Mouse (Mus musculus) hindbrain, embryonic 13.5 days (tissue): Measurements from ENCODE around the gene Gmds. TPM values are rescaled to one million over a fixed set of nuclear protein-coding genes. Genes with fewer than 3 reads are reported as not detected.

Experiments
- ATAC-seq: fragments of 200-750 bp; cut with Nextera tagmentation; 2 replicates; pipeline ENCODE4 v1.8.0; 2017; ENCODE audit warnings: moderate TSS enrichment; ENCODE audit not compliant: low FRiP score
- H3K27ac ChIP-seq: fragments of 300-500 bp; sonication (generic); 2 replicates; pipeline ENCODE4 v1.5.1; 2015; ENCODE audit warnings: inconsistent platforms, mild to moderate bottlenecking, moderate library complexity
- H3K27me3 ChIP-seq: fragments of 300-500 bp; sonication (generic); 2 replicates; pipeline ENCODE4 v1.6.1; 2015; ENCODE audit warnings: mild to moderate bottlenecking, inconsistent platforms
- H3K36me3 ChIP-seq: fragments of 300-500 bp; sonication (generic); 2 replicates; pipeline ENCODE4 v1.6.1; 2015; ENCODE audit warnings: mild to moderate bottlenecking, inconsistent platforms
- H3K4me1 ChIP-seq: fragments of 300-500 bp; sonication (generic); replicated peaks from 2 replicates; pipeline ENCODE4 v1.6.1; 2015; ENCODE audit warnings: inconsistent platforms
- H3K4me2 ChIP-seq: fragments of 300-500 bp; sonication (generic); 2 replicates; pipeline ENCODE4 v1.6.1; 2015; ENCODE audit warnings: inconsistent platforms, mild to moderate bottlenecking, moderate library complexity
- H3K4me3 ChIP-seq: fragments of 300-500 bp; sonication (generic); 2 replicates; pipeline ENCODE4 v1.5.1; 2015; ENCODE audit warnings: mild to moderate bottlenecking, inconsistent platforms
- H3K9ac ChIP-seq: fragments of 300-500 bp; sonication (generic); 2 replicates; pipeline ENCODE4 v1.6.1; 2015; ENCODE audit warnings: mild to moderate bottlenecking, inconsistent platforms
- H3K9me3 ChIP-seq: fragments of 300-500 bp; sonication (generic); 2 replicates; pipeline ENCODE4 v1.6.1; 2016; ENCODE audit warnings: inconsistent platforms
- WGBS: fragments of 180-500 bp; shearing (Covaris S2); methylation state at CpG from one replicate; pipeline ENCODE4 v1.1.7; 2015; 5-methylcytosine and 5-hydroxymethylcytosine counted together
- polyA plus RNA-seq: library from polyadenylated mRNA; unstranded; fragments of >200 nt; fragmentation: Nextera tagmentation; extraction: Ambion mirVana; gene quantifications from 2 replicates; pipeline ENCODE4 v1.2.1, GENCODE M21; 2015

Gmds gene
- polyA plus RNA-seq, 1 experiment from 2014 or later: 34.3 TPM

GRCm38 (mm10) chr13:31821050-31821449 is 517.5 kb downstream of the Gmds start:
- Histone ChIP-seq H3K9ac (peak overlapping the region; percentile 61), H3K36me3 (no peaks in the 10 kb centered on the region), H3K27ac (no peak overlapping the region), H3K27me3 (peaks cover 74% of the 10 kb centered on the region), H3K4me2 (peak overlapping the region; percentile 53), H3K4me3 (peak overlapping the region; percentile 31), H3K9me3 (no peaks in the 10 kb centered on the region), H3K4me1 (peaks cover 12% of the 10 kb centered on the region)
- WGBS: 25% methylated on average over 6 of the region's 6 CpGs
- ATAC-seq: no peak

- peaks cover 78% of the 10 kb centered on the region for H3K27me3 ChIP-seq
- H3K4me2 ChIP-seq: peak overlapping the region; percentile 53
- peaks cover 12% of the 10 kb centered on the region for H3K4me1 ChIP-seq
- WGBS: 5% methylated on average over 16 of the region's 16 CpGs
- H3K36me3 ChIP-seq: no peaks in the 10 kb centered on the region
- peak; percentile 72 for ATAC-seq
- no peak overlapping the region for H3K27ac ChIP-seq
- H3K4me3 ChIP-seq: peak overlapping the region; percentile 31
- no peaks in the 10 kb centered on the region for H3K9me3 ChIP-seq
- H3K9ac ChIP-seq: peak overlapping the region; percentile 61
Measured at GRCm38 (mm10) chr13:31820587-31821017, 517.9 kb downstream of the Gmds start.

DNA sequence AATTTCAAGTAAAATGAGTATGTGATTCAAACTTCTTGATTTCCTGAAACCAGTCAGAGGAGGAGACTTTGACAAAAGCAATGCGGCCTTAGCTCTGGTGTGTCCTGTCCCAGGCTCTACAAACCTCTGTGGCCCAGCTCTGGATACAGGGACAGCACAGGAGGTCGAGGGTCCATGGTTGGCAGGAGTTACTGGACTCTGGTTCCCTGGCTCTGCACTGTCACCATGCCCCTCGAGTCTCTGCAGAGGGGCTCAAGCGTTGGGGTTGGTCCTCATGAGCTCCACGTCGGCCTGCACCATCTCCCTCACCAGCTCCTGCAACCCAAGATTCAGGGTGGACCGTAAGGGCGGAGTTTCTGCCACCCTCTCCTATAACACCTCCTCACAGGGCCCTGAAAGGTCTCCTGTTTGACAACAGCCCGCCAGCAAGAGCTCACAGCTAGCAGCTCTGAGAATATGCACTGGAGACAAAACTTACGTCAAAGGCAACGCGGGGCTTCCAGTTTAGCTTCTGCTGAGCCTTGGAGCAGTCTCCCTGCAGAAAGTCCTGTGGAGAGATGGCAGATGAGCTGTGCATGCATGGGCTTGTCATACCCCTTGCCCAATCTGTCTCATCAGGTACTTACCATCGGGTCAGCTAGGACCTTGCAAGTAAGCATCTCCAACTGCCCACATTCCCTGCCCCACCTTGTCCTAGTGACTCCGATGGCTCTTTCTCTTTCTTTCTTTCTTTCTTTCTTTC is 518.7 kb downstream of the Gmds start:
- WGBS: 38% methylated on average over 14 of the region's 14 CpGs
- no peaks in the 10 kb centered on the region for H3K9me3 ChIP-seq
- H3K4me3 ChIP-seq: no peak overlapping the region
- no peak for ATAC-seq
- no peak overlapping the region for H3K9ac ChIP-seq
- H3K27me3 ChIP-seq: peaks cover 86% of the 10 kb centered on the region
- peaks cover 12% of the 10 kb centered on the region for H3K4me1 ChIP-seq
- no peak overlapping the region; the same call in 1 of the 2 replicates for H3K4me2 ChIP-seq
- no peak overlapping the region for H3K27ac ChIP-seq
- no peaks in the 10 kb centered on the region for H3K36me3 ChIP-seq

GRCm38 (mm10) chr13:31818337-31818736 is 520.2 kb downstream of the Gmds start:
- Histone ChIP-seq H3K4me2 (no peak overlapping the region), H3K4me3 (no peak overlapping the region), H3K9me3 (no peaks in the 10 kb centered on the region), H3K36me3 (no peaks in the 10 kb centered on the region), H3K4me1 (peaks cover 12% of the 10 kb centered on the region), H3K27ac (no peak overlapping the region), H3K9ac (no peak overlapping the region), H3K27me3 (peaks cover 93% of the 10 kb centered on the region)
- ATAC-seq: no peak
- 52% methylated on average over 7 of the region's 7 CpGs for WGBS

DNA sequence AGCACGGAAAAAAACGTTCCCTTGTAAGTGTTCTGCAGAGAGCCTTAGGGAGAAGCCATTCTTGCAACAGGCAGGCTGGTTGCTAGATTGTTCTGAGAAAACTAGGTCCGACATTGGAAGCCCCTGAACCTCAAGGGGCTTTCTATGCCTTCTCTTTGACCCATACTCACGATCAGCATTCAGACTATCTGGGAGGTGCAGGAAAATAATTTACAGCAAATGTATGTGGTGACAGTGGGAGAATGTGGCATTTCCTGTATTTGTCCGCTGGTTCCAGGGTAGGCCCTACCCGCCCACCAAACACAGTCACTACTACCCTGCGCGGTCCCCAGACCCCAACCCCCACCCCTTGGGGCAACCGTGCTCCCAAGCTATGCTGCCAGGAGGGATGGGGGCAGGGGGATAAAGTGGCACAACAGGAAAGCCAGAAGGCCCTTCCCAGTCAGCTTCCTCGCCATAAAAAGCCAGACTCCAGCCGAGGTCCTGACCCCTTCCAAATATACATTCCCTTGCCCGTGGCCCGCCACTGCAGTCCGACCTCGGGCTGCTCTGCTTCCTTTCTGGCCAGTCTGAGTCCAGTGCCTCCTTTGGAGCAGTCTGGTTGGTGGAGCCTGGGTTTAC is 523.0 kb downstream of the Gmds start:
- H3K4me3 ChIP-seq: no peak overlapping the region
- WGBS: 22% methylated on average over 15 of the region's 15 CpGs
- no peak overlapping the region for H3K9ac ChIP-seq
- H3K4me1 ChIP-seq: peaks cover 15% of the 10 kb centered on the region
- no peak overlapping the region for H3K4me2 ChIP-seq
- no peak overlapping the region for H3K27ac ChIP-seq
- H3K27me3 ChIP-seq: peaks cover 98% of the 10 kb centered on the region
- no peaks in the 10 kb centered on the region for H3K9me3 ChIP-seq
- H3K36me3 ChIP-seq: no peaks in the 10 kb centered on the region
- ATAC-seq: no peak

DNA sequence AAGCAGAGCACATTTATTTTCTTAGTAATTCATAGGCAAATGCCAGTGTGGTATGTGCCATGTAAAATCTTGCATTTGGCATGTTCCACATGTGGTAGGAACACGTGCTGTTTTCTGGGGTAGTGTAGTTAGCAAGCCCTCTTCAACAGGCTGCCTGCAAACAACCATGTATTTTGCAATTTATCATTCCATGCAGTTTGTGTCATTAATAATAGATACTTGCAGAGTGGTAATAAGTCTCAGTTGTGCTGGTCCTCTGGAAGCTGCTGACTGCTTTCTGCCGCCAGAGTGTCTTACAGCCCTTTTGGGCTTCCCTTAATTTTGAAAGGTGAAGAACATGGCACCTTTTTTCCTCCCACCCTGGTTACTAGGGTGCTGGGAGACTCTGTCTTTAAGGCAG is 525.8 kb downstream of the Gmds start:
- 25% methylated on average over 2 of the region's 2 CpGs for WGBS
- Histone ChIP-seq H3K36me3 (no peaks in the 10 kb centered on the region), H3K4me1 (peaks cover 17% of the 10 kb centered on the region), H3K27ac (no peak overlapping the region), H3K4me2 (peak overlapping the region; percentile 32), H3K9me3 (no peaks in the 10 kb centered on the region), H3K4me3 (peak overlapping the region; percentile 12; the same call in 1 of the 2 replicates), H3K9ac (no peak overlapping the region; the same call in 1 of the 2 replicates), H3K27me3 (peaks cover 95% of the 10 kb centered on the region)
- no peak for ATAC-seq

DNA sequence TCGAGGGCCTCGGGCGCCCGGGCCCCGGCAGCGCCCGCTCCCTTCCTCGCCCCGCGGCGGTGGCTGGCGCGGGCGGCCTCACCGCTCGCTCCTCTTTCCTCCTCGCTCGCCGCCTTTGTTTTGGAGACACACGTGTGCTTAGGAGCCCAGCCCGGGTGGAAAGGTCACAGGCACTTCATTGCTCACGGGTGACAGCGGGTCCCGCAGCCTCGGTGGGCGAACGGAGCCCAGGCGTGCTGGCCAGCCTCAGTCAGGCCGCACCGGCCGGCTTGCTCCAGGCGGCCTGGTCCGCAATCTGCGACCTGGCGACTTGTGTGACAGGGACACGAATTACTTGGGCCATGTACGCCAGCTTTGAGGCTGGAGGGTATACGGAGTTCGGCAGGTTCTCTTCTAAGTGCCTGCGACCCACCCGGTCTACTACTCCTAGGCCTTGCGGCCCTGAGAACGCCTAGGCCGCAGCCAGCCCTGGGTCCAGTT is 527.0 kb downstream of the Gmds start:
- peak overlapping the region; percentile 36 for H3K4me3 ChIP-seq
- H3K9ac ChIP-seq: peak overlapping the region; percentile 65
- no peak for ATAC-seq
- peak overlapping the region; percentile 42 for H3K4me2 ChIP-seq
- H3K9me3 ChIP-seq: no peaks in the 10 kb centered on the region
- peaks cover 95% of the 10 kb centered on the region for H3K27me3 ChIP-seq
- H3K4me1 ChIP-seq: peaks cover 28% of the 10 kb centered on the region
- H3K27ac ChIP-seq: peak overlapping the region; percentile 40; the same call in 1 of the 2 replicates
- 5% methylated on average over 43 of the region's 44 CpGs for WGBS
- H3K36me3 ChIP-seq: no peaks in the 10 kb centered on the region

- peak overlapping the region; percentile 42 for H3K4me2 ChIP-seq
- H3K9ac ChIP-seq: peak overlapping the region; percentile 65
- H3K27me3 ChIP-seq: peaks cover 95% of the 10 kb centered on the region
- H3K4me1 ChIP-seq: peaks cover 35% of the 10 kb centered on the region
- no peaks in the 10 kb centered on the region for H3K9me3 ChIP-seq
- no peaks in the 10 kb centered on the region for H3K36me3 ChIP-seq
- under 1% methylated on average over 64 of the region's 65 CpGs for WGBS
- peak overlapping the region; percentile 40; the same call in 1 of the 2 replicates for H3K27ac ChIP-seq
- no peak for ATAC-seq
- H3K4me3 ChIP-seq: peak overlapping the region; percentile 36
Measured at GRCm38 (mm10) chr13:31810693-31811541, 527.6 kb downstream of the Gmds start.

DNA sequence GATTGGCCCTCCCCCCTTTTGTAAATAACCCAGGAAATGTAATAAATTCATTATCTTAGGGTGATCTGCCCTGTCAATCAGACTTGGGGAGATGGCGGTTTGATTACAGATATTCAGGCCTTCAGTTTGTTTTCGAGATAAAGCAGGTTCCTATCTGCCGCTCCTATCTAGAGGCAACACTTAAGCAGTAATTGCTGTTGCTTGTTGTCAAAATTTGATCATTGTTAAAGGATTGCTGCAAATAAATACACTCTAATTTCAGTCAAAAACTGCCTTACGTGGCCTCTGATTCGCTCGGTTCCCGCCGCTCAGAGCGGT is 528.2 kb downstream of the Gmds start:
- H3K9me3 ChIP-seq: no peaks in the 10 kb centered on the region
- 1% methylated on average over 9 of the region's 9 CpGs for WGBS
- no peaks in the 10 kb centered on the region for H3K36me3 ChIP-seq
- no peak for ATAC-seq
- H3K4me2 ChIP-seq: no peak overlapping the region
- H3K4me3 ChIP-seq: peak overlapping the region; percentile 36
- peaks cover 38% of the 10 kb centered on the region for H3K4me1 ChIP-seq
- H3K27me3 ChIP-seq: peaks cover 95% of the 10 kb centered on the region
- H3K27ac ChIP-seq: no peak overlapping the region
- peak overlapping the region; percentile 65; the same call in 1 of the 2 replicates for H3K9ac ChIP-seq

DNA sequence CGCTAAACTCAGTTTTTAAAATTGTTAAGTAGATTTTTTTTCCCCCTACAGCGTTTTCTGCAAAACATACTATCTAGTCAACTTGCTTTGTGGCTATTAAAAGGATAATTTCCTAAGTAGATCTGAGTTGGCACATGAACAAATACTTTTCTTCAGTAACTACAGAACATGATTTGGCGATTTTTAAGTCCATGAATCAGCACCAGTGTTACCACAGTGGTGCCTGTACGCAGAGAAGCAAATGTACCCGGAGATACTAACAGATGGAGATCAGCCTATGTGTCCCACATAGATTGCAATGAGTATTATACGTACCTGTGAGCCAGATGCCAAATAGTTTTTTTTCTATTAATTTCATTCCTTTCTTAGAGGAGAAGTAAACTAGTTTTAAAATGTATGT is 528.8 kb downstream of the Gmds start:
- 7% methylated on average over 6 of the region's 6 CpGs for WGBS
- H3K27me3 ChIP-seq: peaks cover 95% of the 10 kb centered on the region
- H3K4me1 ChIP-seq: peaks cover 38% of the 10 kb centered on the region
- no peak overlapping the region for H3K4me2 ChIP-seq
- H3K27ac ChIP-seq: no peak overlapping the region
- no peak for ATAC-seq
- H3K36me3 ChIP-seq: no peaks in the 10 kb centered on the region
- no peaks in the 10 kb centered on the region for H3K9me3 ChIP-seq
- H3K9ac ChIP-seq: no peak overlapping the region
- H3K4me3 ChIP-seq: peak overlapping the region; percentile 19; the same call in 1 of the 2 replicates

DNA sequence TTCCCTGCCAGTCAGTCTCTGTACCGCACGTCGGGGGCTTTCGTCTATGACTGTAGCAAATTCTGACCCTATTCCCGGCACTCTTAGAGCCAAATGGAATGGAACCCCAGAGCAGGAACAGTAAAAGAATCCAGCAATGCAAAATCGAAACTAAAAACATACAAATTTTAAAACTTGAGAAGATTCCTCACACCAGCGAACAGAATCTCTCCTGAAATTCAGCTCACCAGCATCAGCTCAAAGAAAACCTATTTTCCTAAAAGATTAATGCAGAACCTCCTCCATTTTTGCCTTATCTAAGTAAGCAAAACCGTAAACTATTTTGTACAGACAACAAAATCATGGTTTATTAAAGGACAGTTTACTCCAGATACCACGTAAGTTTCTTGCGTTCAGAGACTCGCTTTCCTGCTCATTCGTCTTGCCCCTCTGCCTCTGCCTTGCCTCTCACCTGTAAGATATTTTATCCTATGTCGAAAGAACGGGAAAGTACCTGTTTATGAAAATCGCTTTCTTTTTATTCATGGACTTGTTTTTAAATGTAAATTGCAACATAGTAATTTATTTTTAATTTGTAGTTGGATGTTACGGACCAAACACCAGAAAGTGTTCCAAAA is 529.6 kb downstream of the Gmds start:
- peak overlapping the region; percentile 46 for H3K4me3 ChIP-seq
- peak overlapping the region; percentile 83 for H3K27ac ChIP-seq
- 0 out of 2 replicates have a peak overlapping the region, but pooled peaks have one; percentile 67 for H3K4me2 ChIP-seq
- H3K27me3 ChIP-seq: peaks cover 95% of the 10 kb centered on the region
- H3K9me3 ChIP-seq: no peaks in the 10 kb centered on the region
- H3K9ac ChIP-seq: peak overlapping the region; percentile 70
- 4% methylated on average over 16 of the region's 16 CpGs for WGBS
- H3K36me3 ChIP-seq: no peaks in the 10 kb centered on the region
- ATAC-seq: no peak
- H3K4me1 ChIP-seq: peaks cover 38% of the 10 kb centered on the region
